Mouse (Mus musculus) hematopoietic stem cell, adult 5-6 weeks (primary cell): ENCODE results near the gene Olfr1499. TPM values are rescaled to one million over a fixed set of nuclear protein-coding genes. Genes with fewer than 3 reads are reported as not detected.
A peak's percentile ranks its signal among the peaks of the same experiment; 100 is the strongest.
"Not testable (repeated sequence)": the region's sequence is repeated elsewhere in the genome, so short reads cannot be mapped to it uniquely, and the experiment has no call there.

Experiments used
- ATAC-seq, 2 experiments: fragments of 125-278 bp in 1 of 2; replicated peaks in 1 of 2; 2 replicates each; pipeline ENCODE4 v1.8.0; 2016 to 2017; ENCODE audit warnings: inconsistent platforms in 2 of 2, mild to moderate bottlenecking in 2 of 2, moderate number of reproducible peaks in 2 of 2, low read depth in 1 of 2, moderate TSS enrichment in 1 of 2; ENCODE audit not compliant: low FRiP score in 2 of 2, poor library complexity in 2 of 2, severe bottlenecking in 2 of 2, insufficient read depth in 1 of 2, low TSS enrichment in 1 of 2
- total RNA-seq: library from RNA; stranded (forward); fragments of 172-1452, 232-1000 nt; gene quantifications from 2 replicates; pipeline ENCODE4 v1.2.3, GENCODE M21; 2017

Gene Olfr1499
- not detected in 2 replicates for total RNA-seq

GRCm38 (mm10) chr19:13819347-13819746 lies at the start of gene Olfr1499:
Olfr1499 (minus strand) TSS chr19:13819447.
- ATAC-seq: no peak

- ATAC-seq: no peak
Observed at GRCm38 (mm10) chr19:13861495-13861894, 42.2 kb upstream of the Olfr1499 start, which contains the start of gene Olfr1502. Olfr1502 (plus strand) TSS chr19:13861795.

GRCm38 (mm10) chr19:13850592-13850991 lies 31.3 kb upstream of the Olfr1499 start, which contains the start of gene Olfr1501:
Olfr1501 (minus strand) TSS chr19:13850692.
- not testable (repeated sequence) for ATAC-seq

GRCm38 (mm10) chr19:13830388-13830787 lies 11.1 kb upstream of the Olfr1499 start, which contains the start of gene Olfr1500:
Olfr1500 (minus strand) TSS chr19:13830488.
- no peak for ATAC-seq

- no peak for ATAC-seq
Observed at GRCm38 (mm10) chr19:13828447-13828846, 9.2 kb upstream of the Olfr1499 start.

GRCm38 (mm10) chr19:13820847-13821246 lies 1.6 kb upstream of the Olfr1499 start:
- ATAC-seq: peak in 1 of 2 experiments; percentile 29; a peak in 1 of 4 replicates

GRCm38 (mm10) chr19:13818827-13819226 lies 420 bp downstream of the Olfr1499 start:
- peak in 1 of 2 experiments; percentile 46; a peak in 1 of 4 replicates for ATAC-seq

GRCm38 (mm10) chr19:13812823-13813222 lies 6.4 kb downstream of the Olfr1499 start:
- ATAC-seq: no peak

- ATAC-seq: not testable (repeated sequence)
Observed at GRCm38 (mm10) chr19:13805486-13805885, 13.8 kb downstream of the Olfr1499 start.

- ATAC-seq: no peak
Observed at GRCm38 (mm10) chr19:13798102-13798501, 21.1 kb downstream of the Olfr1499 start, which contains the start of gene Olfr1497. Olfr1497 (minus strand) TSS chr19:13798202.

- no peak for ATAC-seq
Observed at GRCm38 (mm10) chr19:13777578-13777977, 41.7 kb downstream of the Olfr1499 start, which contains the start of gene Olfr1496. Olfr1496 (plus strand) TSS chr19:13777878.

- ATAC-seq: no peak
Observed at GRCm38 (mm10) chr19:13768565-13769276, 50.5 kb downstream of the Olfr1499 start.

- ATAC-seq: no peak
Observed at GRCm38 (mm10) chr19:13764306-13764705, 54.9 kb downstream of the Olfr1499 start, which contains the start of gene Olfr1495. Olfr1495 (plus strand) TSS chr19:13764606.

Other genes starting within 250 kb of the Olfr1499 start
- not detected in 2 replicates for gene Olfr1484, start 235.9 kb downstream of the Olfr1499 start, total RNA-seq
- not detected in 2 replicates for gene Olfr1487, start 202.1 kb downstream of the Olfr1499 start, total RNA-seq
- not detected in 2 replicates for gene Olfr1489, start 187.8 kb downstream of the Olfr1499 start, total RNA-seq
- not detected in 2 replicates for gene Olfr1490, start 168.4 kb downstream of the Olfr1499 start, total RNA-seq
- gene Olfr1491, start 122.2 kb downstream of the Olfr1499 start, total RNA-seq: not detected in 2 replicates
- gene Olfr1493-ps1, start 96.2 kb downstream of the Olfr1499 start, total RNA-seq: not detected in 2 replicates
- gene Olfr1494, start 79.7 kb downstream of the Olfr1499 start, total RNA-seq: not detected in 2 replicates
- not detected in 2 replicates for gene Olfr1495, start 54.8 kb downstream of the Olfr1499 start, total RNA-seq
- gene Olfr1496, start 41.6 kb downstream of the Olfr1499 start, total RNA-seq: not detected in 2 replicates
- gene Olfr1497, start 21.2 kb downstream of the Olfr1499 start, total RNA-seq: not detected in 2 replicates
- gene Olfr1500, start 11.0 kb upstream of the Olfr1499 start, total RNA-seq: not detected in 2 replicates
- gene Olfr1501, start 31.2 kb upstream of the Olfr1499 start, total RNA-seq: not detected in 2 replicates
- not detected in 2 replicates for gene Olfr1502, start 42.3 kb upstream of the Olfr1499 start, total RNA-seq
- not detected in 2 replicates for gene Olfr1504, start 78.5 kb upstream of the Olfr1499 start, total RNA-seq
- gene Olfr1505, start 94.1 kb upstream of the Olfr1499 start, total RNA-seq: not detected in 2 replicates